Mouse (Mus musculus) heart, postnatal 14 days (tissue): ENCODE measurements around the gene Olfr722. TPM values are rescaled to one million over a fixed set of nuclear protein-coding genes. Genes with fewer than 3 reads are reported as not detected.
"Not testable (repeated sequence)": the region's sequence is repeated elsewhere in the genome, so short reads cannot be mapped to it uniquely, and the experiment has no call there.

Source experiments
- DNase-seq, 2 experiments: peaks; one replicate each; pipeline ENCODE4 v3.0.0; 2021 to 2022
- intact Hi-C: fragments of 180-260 bp; cut with DNase I; formaldehyde crosslinking; loops from one replicate; pipeline ENCODE4 v1.15.1; 2025
- long read RNA-seq, 2 experiments: library from polyadenylated mRNA; stranded (forward); transcript quantifications; one replicate each; pipeline ENCODE4 v2.0.0; 2021
- total RNA-seq, 2 experiments: library from RNA; stranded (reverse); gene quantifications; 2 replicates each; pipeline ENCODE4 v1.2.3; 2021

The Olfr722 gene
- not detected for total RNA-seq
- long read RNA-seq, experiment 1 = 0 reads
- long read RNA-seq, experiment 2 = 0 reads

DNA sequence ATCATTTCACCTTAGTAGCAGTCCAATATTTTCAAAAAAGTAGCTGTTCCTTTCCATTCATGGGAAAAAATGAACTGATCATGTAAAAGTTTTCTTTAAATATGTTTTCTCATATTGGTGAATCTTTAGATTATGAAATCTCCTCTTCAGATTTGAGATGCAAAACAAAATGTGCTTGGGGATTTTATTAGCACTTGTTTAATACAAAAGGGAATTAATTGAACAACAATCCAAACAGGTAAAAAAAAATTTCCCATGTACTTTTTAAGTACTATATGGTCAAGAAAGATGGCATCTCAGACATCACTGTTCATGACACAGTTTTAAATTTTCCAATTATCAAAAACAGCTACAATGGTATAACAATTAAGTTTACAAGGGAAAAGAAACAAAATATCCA, at the start of gene Olfr722:
Gene Olfr722 (minus strand): TSS at position 101 of the 400 bp plus-strand sequence.
- no peak for DNase-seq
- intact Hi-C loops = no loop called here

DNA sequence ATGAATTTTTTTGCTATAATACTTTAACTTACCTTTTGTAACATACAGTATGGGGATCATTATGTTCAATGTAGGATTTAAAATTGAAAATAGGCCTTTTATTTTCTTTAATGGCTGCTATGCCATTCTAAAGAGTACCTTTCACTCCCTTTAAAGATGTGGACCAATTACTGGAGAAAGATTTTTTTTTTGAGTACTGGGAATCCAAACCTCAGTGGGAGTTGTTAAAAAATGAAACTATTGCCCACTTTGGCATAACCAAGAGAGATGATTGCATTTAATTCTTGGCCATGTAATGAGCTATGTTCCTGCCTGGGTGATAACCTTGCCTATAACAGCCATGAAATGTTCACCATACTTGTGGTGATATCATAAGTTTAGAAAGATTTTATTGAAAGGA, 29.9 kb upstream of the Olfr722 start, which contains the start of gene Olfr723:
Gene Olfr723 (minus strand): TSS at position 101 of the 400 bp plus-strand sequence.
- DNase-seq, intact Hi-C loops: not testable (repeated sequence)

DNA sequence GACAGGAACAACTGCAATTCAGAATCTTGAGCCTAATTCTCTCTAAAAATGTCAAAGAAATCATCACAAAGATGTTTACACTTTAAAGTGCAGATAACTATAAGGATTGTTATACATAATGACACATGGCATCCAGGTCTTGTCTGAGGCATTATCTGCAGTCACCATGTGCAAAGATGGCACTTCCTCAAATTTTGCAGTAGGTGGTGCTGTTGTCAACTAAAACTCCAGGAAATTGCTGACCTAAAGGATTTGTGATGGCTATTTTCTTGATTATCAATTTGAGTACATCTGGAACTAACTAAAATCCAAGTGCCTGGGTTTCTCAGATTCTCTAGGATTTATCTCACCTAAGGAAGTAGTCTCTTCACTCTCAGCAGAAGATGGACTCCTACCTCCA, 41.4 kb downstream of the Olfr722 start:
- intact Hi-C loops = no loop called here
- DNase-seq = no peak

Other genes with a start within 250 kb of the Olfr722 start
- gene Armh4, start 118.6 kb downstream of the Olfr722 start, total RNA-seq = 1 to 10 TPM; 4.1 to 5.4 TPM
- gene Olfr723, start 29.8 kb upstream of the Olfr722 start, total RNA-seq = not detected
- gene Olfr724, start 61.3 kb upstream of the Olfr722 start, total RNA-seq = not detected
- not detected for gene Olfr725, start 138.4 kb upstream of the Olfr722 start, total RNA-seq
- not detected for gene Olfr726, start 189.0 kb upstream of the Olfr722 start, total RNA-seq
- gene Olfr727, start 221.2 kb upstream of the Olfr722 start, total RNA-seq = not detected
- not detected for gene Olfr728, start 240.7 kb upstream of the Olfr722 start, total RNA-seq